Mouse (Mus musculus): Measurements from ENCODE around the gene Pim3. TPM values are rescaled to one million over a fixed set of nuclear protein-coding genes. Genes with fewer than 3 reads are reported as not detected.

Gene Pim3
- polyA plus RNA-seq, 1 experiment from 2014 or later = 73.7 TPM

DNA sequence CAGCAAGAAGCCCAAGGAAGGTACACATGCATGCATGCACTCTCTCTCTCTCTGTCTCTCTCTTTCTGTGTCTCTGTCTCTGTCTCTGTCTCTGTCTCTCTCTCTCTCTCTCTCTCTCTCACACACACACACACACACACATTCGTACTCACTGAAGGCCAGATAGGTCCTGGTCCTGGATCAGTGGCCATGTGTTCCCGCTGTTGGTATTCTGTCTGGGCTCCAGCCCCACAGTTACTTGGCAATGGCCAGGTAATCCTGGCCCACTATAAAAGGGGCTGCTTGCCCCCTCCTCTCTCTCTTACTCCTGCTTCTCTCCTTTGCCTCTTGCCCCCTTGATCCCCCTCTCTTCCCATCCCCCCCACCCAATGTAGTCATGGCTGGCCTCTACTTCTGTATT, 20.8 kb upstream of the Pim3 start:
- no peaks in the 10 kb centered on the region for H3K27me3 ChIP-seq (ENCODE audit: insufficient read depth, poor library complexity, severe bottlenecking)
- 90% methylated on average over 2 of the region's 2 CpGs for WGBS
- no peaks in the 10 kb centered on the region for H3K9me3 ChIP-seq
- no peak overlapping the region for H3K4me3 ChIP-seq
- H3K4me1 ChIP-seq = peaks cover 76% of the 10 kb centered on the region
- H3K27ac ChIP-seq = peak overlapping the region; percentile 95
- H3K36me3 ChIP-seq = no peaks in the 10 kb centered on the region
- no peak for DNase-seq (ENCODE audit: low spot score)

DNA sequence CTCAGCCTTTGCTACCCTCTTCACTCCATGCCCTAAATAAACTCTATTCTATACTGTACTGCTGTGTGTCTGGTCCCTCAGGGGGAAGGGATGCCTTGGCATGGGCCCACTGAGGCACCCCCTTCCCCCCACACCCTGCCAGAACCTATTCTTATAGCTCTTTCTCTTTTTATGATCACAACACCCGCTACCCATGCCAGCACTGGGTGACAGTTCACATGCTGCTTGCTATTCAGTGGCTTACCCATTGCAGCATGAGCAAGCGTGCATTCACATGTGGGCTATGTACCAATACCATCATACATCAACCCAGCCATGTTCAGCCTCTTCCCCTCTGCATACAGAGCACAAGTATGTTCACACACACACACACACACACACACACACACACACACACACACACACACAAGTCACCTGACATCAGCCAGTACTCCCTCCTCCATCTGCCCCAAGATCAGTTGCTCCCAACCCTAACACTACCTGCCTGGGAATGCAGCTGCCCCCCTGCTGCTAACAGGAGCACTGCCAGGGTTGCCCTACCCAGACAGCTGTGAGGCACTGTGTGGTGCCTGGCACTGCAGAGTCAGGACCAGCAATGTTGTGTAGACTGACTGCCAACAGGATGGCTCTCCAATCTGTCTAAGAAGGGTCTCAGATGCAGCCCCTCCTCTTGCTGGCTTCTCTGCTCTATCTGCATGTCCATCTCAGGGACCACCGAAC, 20.2 kb upstream of the Pim3 start:
- 81% methylated on average over 3 of the region's 3 CpGs for WGBS
- peak overlapping the region; percentile 95 for H3K27ac ChIP-seq
- DNase-seq (ENCODE audit: low spot score) = no peak
- H3K4me1 ChIP-seq = peaks cover 70% of the 10 kb centered on the region
- no peaks in the 10 kb centered on the region for H3K27me3 ChIP-seq (ENCODE audit: insufficient read depth, poor library complexity, severe bottlenecking)
- H3K36me3 ChIP-seq = no peaks in the 10 kb centered on the region
- no peak overlapping the region for H3K4me3 ChIP-seq
- no peaks in the 10 kb centered on the region for H3K9me3 ChIP-seq

GRCm38 (mm10) chr15:88842300-88842673, 19.7 kb upstream of the Pim3 start:
- peak overlapping the region; percentile 95 for H3K27ac ChIP-seq

GRCm38 (mm10) chr15:88843486-88844097, 18.4 kb upstream of the Pim3 start:
- no peaks in the 10 kb centered on the region for H3K36me3 ChIP-seq
- no peak for DNase-seq (ENCODE audit: low spot score)
- no peaks in the 10 kb centered on the region for H3K9me3 ChIP-seq
- peak overlapping the region; percentile 83 for H3K27ac ChIP-seq
- WGBS = 35% methylated on average over 8 of the region's 8 CpGs
- no peak overlapping the region for H3K4me3 ChIP-seq
- no peaks in the 10 kb centered on the region for H3K27me3 ChIP-seq (ENCODE audit: insufficient read depth, poor library complexity, severe bottlenecking)
- peaks cover 58% of the 10 kb centered on the region for H3K4me1 ChIP-seq

More at GRCm38 (mm10) chr15:88842300-88842673, 19.7 kb upstream of the Pim3 start:
- 63% methylated on average over 3 of the region's 3 CpGs for WGBS
- Histone ChIP-seq H3K4me1 (peaks cover 66% of the 10 kb centered on the region), H3K9me3 (no peaks in the 10 kb centered on the region), H3K4me3 (no peak overlapping the region), H3K36me3 (no peaks in the 10 kb centered on the region), H3K27me3 (ENCODE audit: insufficient read depth, poor library complexity, severe bottlenecking) (no peaks in the 10 kb centered on the region)
- no peak for DNase-seq (ENCODE audit: low spot score)

GRCm38 (mm10) chr15:88844966-88845365, 17.0 kb upstream of the Pim3 start:
- WGBS = 84% methylated on average over 7 of the region's 7 CpGs
- Histone ChIP-seq H3K36me3 (no peaks in the 10 kb centered on the region), H3K9me3 (no peaks in the 10 kb centered on the region), H3K4me3 (no peak overlapping the region), H3K27me3 (ENCODE audit: insufficient read depth, poor library complexity, severe bottlenecking) (no peaks in the 10 kb centered on the region), H3K4me1 (peaks cover 46% of the 10 kb centered on the region), H3K27ac (no peak overlapping the region)
- no peak for DNase-seq (ENCODE audit: low spot score)

DNA sequence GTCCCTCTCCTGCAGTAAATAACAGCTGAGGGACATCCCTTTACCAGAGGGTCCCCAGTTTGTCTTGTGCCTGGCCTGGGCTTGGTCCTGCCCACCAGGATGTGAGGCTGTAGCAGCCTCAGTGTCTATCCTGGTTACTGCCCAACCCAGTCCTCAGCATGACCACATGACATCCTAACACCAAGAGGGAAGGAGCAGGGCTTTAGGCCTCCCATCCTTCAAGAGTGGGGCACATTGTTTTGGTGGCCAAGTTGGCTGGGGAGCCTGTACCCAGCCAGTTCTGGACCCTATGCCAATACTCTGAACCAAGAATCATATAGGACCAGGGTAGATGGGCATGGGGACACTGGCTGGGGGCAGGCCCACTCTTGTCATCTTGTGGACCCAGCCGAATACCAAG, 13.3 kb upstream of the Pim3 start:
- no peaks in the 10 kb centered on the region for H3K36me3 ChIP-seq
- 85% methylated on average over 1 of the region's 1 CpGs for WGBS
- peaks cover 42% of the 10 kb centered on the region for H3K4me1 ChIP-seq
- H3K4me3 ChIP-seq = no peak overlapping the region
- no peaks in the 10 kb centered on the region for H3K27me3 ChIP-seq (ENCODE audit: insufficient read depth, poor library complexity, severe bottlenecking)
- no peak for DNase-seq (ENCODE audit: low spot score)
- H3K9me3 ChIP-seq = no peaks in the 10 kb centered on the region
- H3K27ac ChIP-seq = no peak overlapping the region

GRCm38 (mm10) chr15:88849621-88850020, 12.4 kb upstream of the Pim3 start:
- Histone ChIP-seq H3K4me3 (no peak overlapping the region), H3K36me3 (no peaks in the 10 kb centered on the region), H3K27ac (no peak overlapping the region), H3K27me3 (ENCODE audit: insufficient read depth, poor library complexity, severe bottlenecking) (no peaks in the 10 kb centered on the region), H3K4me1 (peaks cover 43% of the 10 kb centered on the region), H3K9me3 (no peaks in the 10 kb centered on the region)
- 87% methylated on average over 2 of the region's 2 CpGs for WGBS
- DNase-seq (ENCODE audit: low spot score) = no peak

GRCm38 (mm10) chr15:88850146-88850826, 11.7 kb upstream of the Pim3 start:
- WGBS = 57% methylated on average over 10 of the region's 10 CpGs
- no peaks in the 10 kb centered on the region for H3K36me3 ChIP-seq
- no peaks in the 10 kb centered on the region for H3K9me3 ChIP-seq
- H3K27me3 ChIP-seq (ENCODE audit: insufficient read depth, poor library complexity, severe bottlenecking) = no peaks in the 10 kb centered on the region
- H3K4me1 ChIP-seq = peaks cover 50% of the 10 kb centered on the region
- no peak for DNase-seq (ENCODE audit: low spot score)
- peak overlapping the region; percentile 56 for H3K27ac ChIP-seq
- H3K4me3 ChIP-seq = no peak overlapping the region

DNA sequence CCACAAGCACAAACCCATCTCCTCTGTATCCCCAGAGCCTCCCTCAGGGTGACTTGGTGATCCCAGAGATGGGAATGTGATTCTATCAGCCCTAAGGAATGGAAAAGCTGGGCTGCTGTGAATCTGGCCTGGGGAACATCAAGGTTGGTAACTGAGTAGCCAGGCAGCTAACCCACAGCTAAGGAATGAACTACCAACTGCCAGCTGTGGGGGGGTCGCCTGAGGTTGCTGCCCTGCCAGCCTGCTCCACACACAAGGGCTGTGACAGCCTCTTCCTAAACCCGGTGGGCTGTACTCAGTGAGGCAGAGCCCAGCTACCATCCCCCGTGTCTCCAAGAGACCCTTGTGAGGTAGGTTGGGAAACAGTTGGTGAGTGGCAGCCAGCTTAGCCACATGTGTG, 10.9 kb upstream of the Pim3 start:
- Histone ChIP-seq H3K4me3 (no peak overlapping the region), H3K4me1 (peaks cover 58% of the 10 kb centered on the region), H3K9me3 (no peaks in the 10 kb centered on the region), H3K27me3 (ENCODE audit: insufficient read depth, poor library complexity, severe bottlenecking) (no peaks in the 10 kb centered on the region), H3K36me3 (no peaks in the 10 kb centered on the region), H3K27ac (peak overlapping the region; percentile 56)
- WGBS = 64% methylated on average over 3 of the region's 3 CpGs
- DNase-seq (ENCODE audit: low spot score) = no peak

- Histone ChIP-seq H3K9me3 (no peaks in the 10 kb centered on the region), H3K36me3 (no peaks in the 10 kb centered on the region), H3K27ac (peak overlapping the region; percentile 31; the same call in 1 of the 2 replicates), H3K4me1 (peaks cover 58% of the 10 kb centered on the region), H3K27me3 (ENCODE audit: insufficient read depth, poor library complexity, severe bottlenecking) (no peaks in the 10 kb centered on the region), H3K4me3 (no peak overlapping the region)
- DNase-seq (ENCODE audit: low spot score) = no peak
- 80% methylated on average over 9 of the region's 10 CpGs for WGBS
These were observed 10.4 kb upstream of the Pim3 start for GRCm38 (mm10) chr15:88851507-88852149.

- DNase-seq (ENCODE audit: low spot score) = no peak
- Histone ChIP-seq H3K27me3 (ENCODE audit: insufficient read depth, poor library complexity, severe bottlenecking) (no peaks in the 10 kb centered on the region), H3K4me3 (no peak overlapping the region), H3K9me3 (no peaks in the 10 kb centered on the region), H3K4me1 (peaks cover 57% of the 10 kb centered on the region), H3K36me3 (no peaks in the 10 kb centered on the region), H3K27ac (peak overlapping the region; percentile 43; the same call in 1 of the 2 replicates)
- WGBS = 86% methylated on average over 9 of the region's 9 CpGs
These were observed 8.9 kb upstream of the Pim3 start for GRCm38 (mm10) chr15:88853106-88853505.

GRCm38 (mm10) chr15:88854119-88854968, 7.6 kb upstream of the Pim3 start:
- H3K4me3 ChIP-seq = no peak overlapping the region; the same call in 1 of the 2 replicates
- H3K9me3 ChIP-seq = no peaks in the 10 kb centered on the region
- DNase-seq (ENCODE audit: low spot score) = no peak
- H3K27ac ChIP-seq = peak overlapping the region; percentile 86
- peaks cover 67% of the 10 kb centered on the region for H3K4me1 ChIP-seq
- no peaks in the 10 kb centered on the region for H3K27me3 ChIP-seq (ENCODE audit: insufficient read depth, poor library complexity, severe bottlenecking)
- WGBS = 31% methylated on average over 6 of the region's 6 CpGs
- H3K36me3 ChIP-seq = no peaks in the 10 kb centered on the region
